Mouse (Mus musculus) liver, postnatal 0 days (tissue): ENCODE results near the gene Tmem91.

Experiments used
- CTCF ChIP-seq: sonication (generic); IDR thresholded peaks from 2 replicates; pipeline ENCODE4 v1.5.1; 2016; ENCODE audit warnings: antibody characterized with exemption, low read depth
- EP300 ChIP-seq: IDR thresholded peaks from 2 replicates; pipeline ENCODE4 v1.6.1; 2016; ENCODE audit warnings: antibody characterized with exemption, low read depth, mild to moderate bottlenecking

DNA sequence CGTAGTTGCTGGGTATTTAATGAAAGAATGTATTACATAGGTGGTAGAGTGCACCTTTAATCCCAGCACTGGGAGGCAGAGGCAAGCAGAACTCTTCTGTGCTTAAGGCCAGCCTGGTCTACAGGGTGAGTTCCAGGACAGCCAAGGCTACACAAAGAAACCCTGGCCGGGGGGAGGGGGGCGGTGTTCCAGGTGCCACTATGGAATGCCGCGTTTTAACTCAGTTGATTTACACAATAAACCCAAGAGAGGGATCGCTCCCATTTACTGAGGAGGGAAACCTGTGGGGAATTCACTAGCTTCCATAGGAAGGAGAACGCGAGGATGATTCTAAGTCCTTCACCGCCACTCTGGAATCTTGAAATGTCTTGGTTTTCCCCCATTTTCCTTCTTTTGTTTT, 5.3 kb downstream of the Tmem91 start:
- TF ChIP-seq CTCF (no peak), EP300 (no peak)
